Mouse (Mus musculus) stomach, postnatal 0 days (tissue): ENCODE measurements around the gene Stip1. TPM values are rescaled to one million over a fixed set of nuclear protein-coding genes. Genes with fewer than 3 reads are reported as not detected.

Experiments used
- ATAC-seq: fragments of 200-750 bp; cut with Nextera tagmentation; 2 replicates; pipeline ENCODE4 v1.8.0; 2017; ENCODE audit not compliant: low FRiP score, low TSS enrichment
- DNase-seq: peaks from one replicate; pipeline ENCODE4 v3.0.0-alpha.2; 2016; ENCODE audit warnings: low spot score
- H3K27ac ChIP-seq: fragments of 300-500 bp; sonication (generic); replicated peaks from 2 replicates; pipeline ENCODE4 v1.5.1; 2014; ENCODE audit warnings: mild to moderate bottlenecking, control low read depth
- H3K27me3 ChIP-seq: fragments of 300-500 bp; sonication (generic); 2 replicates; pipeline ENCODE4 v1.6.1; 2014; ENCODE audit warnings: low read length; ENCODE audit not compliant: control insufficient read depth, insufficient read depth
- H3K36me3 ChIP-seq: fragments of 300-500 bp; sonication (generic); 2 replicates; pipeline ENCODE4 v1.6.1; 2014; ENCODE audit warnings: low read length, mixed read lengths; ENCODE audit not compliant: control insufficient read depth, insufficient read depth
- H3K4me1 ChIP-seq: fragments of 300-500 bp; sonication (generic); replicated peaks from 2 replicates; pipeline ENCODE4 v1.6.1; 2014; ENCODE audit warnings: antibody characterized with exemption; ENCODE audit not compliant: control insufficient read depth, insufficient read depth
- H3K4me2 ChIP-seq: fragments of 300-500 bp; sonication (generic); replicated peaks from 2 replicates; pipeline ENCODE4 v1.6.1; 2014; ENCODE audit warnings: low read depth, mild to moderate bottlenecking, control low read depth, moderate library complexity
- H3K4me3 ChIP-seq: fragments of 300-500 bp; sonication (generic); 2 replicates; pipeline ENCODE4 v1.5.1; 2014; ENCODE audit warnings: low read depth, low read length, control low read depth
- H3K9ac ChIP-seq: fragments of 300-500 bp; sonication (generic); 2 replicates; pipeline ENCODE4 v1.6.1; 2014; ENCODE audit warnings: mild to moderate bottlenecking, low read length, control low read depth, mixed read lengths
- H3K9me3 ChIP-seq: fragments of 300-500 bp; sonication (generic); 2 replicates; pipeline ENCODE4 v1.6.1; 2016; ENCODE audit warnings: low read length; ENCODE audit not compliant: control insufficient read depth
- CTCF ChIP-seq: IDR thresholded peaks from 2 replicates; pipeline ENCODE4 v1.5.1; 2016; ENCODE audit warnings: antibody characterized with exemption, low read depth, mild to moderate bottlenecking, moderate library complexity
- EP300 ChIP-seq: optimal IDR thresholded peaks from 2 replicates; pipeline ENCODE3; 2016; ENCODE audit warnings: antibody characterized with exemption
- WGBS: fragments of 180-500 bp; shearing (Covaris S2); extraction: QIAGEN DNeasy Blood & Tissue Kit; methylation state at CpG from one replicate; pipeline ENCODE4 v1.1.7; 2014; 5-methylcytosine and 5-hydroxymethylcytosine counted together
- polyA plus RNA-seq: library from polyadenylated mRNA; unstranded; fragments of >200 nt; fragmentation: Nextera tagmentation; extraction: Ambion mirVana; gene quantifications from 2 replicates; pipeline ENCODE4 v1.2.1, GENCODE M21; 2015

Stip1 gene
- polyA plus RNA-seq, 1 experiment from 2014 or later, result 67.9 TPM

- Histone ChIP-seq H3K4me3 (no peak overlapping the region), H3K4me1 (peaks cover 3% of the 10 kb centered on the region; the same call in 1 of the 2 replicates), H3K27me3 (no peaks in the 10 kb centered on the region), H3K36me3 (no peaks in the 10 kb centered on the region), H3K9ac (no peak overlapping the region), H3K9me3 (no peaks in the 10 kb centered on the region), H3K27ac (no peak overlapping the region), H3K4me2 (no peak overlapping the region)
- WGBS, result 47% methylated on average over 4 of the region's 4 CpGs
- DNase-seq (no peak), ATAC-seq (no peak)
- TF ChIP-seq CTCF (no peak), EP300 (no peak)
Observed at GRCm38 (mm10) chr19:7044706-7045105, 4.9 kb upstream of the Stip1 start.

- Histone ChIP-seq H3K4me2 (no peak overlapping the region), H3K27ac (no peak overlapping the region), H3K36me3 (no peaks in the 10 kb centered on the region), H3K27me3 (no peaks in the 10 kb centered on the region), H3K4me1 (peaks cover 3% of the 10 kb centered on the region; the same call in 1 of the 2 replicates), H3K9ac (no peak overlapping the region), H3K9me3 (no peaks in the 10 kb centered on the region), H3K4me3 (no peak overlapping the region)
- WGBS, result 70% methylated on average over 4 of the region's 4 CpGs
- ATAC-seq (no peak), DNase-seq (no peak)
- no peak for TF ChIP-seq EP300
- no peak for TF ChIP-seq CTCF
Observed at GRCm38 (mm10) chr19:7044279-7044678, 4.5 kb upstream of the Stip1 start.

- Histone ChIP-seq H3K4me2 (no peak overlapping the region), H3K9ac (no peak overlapping the region), H3K9me3 (no peaks in the 10 kb centered on the region), H3K27ac (peak overlapping the region; percentile 96), H3K27me3 (no peaks in the 10 kb centered on the region), H3K4me1 (peaks cover 7% of the 10 kb centered on the region), H3K4me3 (no peak overlapping the region), H3K36me3 (no peaks in the 10 kb centered on the region)
- 79% methylated on average over 2 of the region's 2 CpGs for WGBS
- ATAC-seq, result no peak
- no peak for DNase-seq
- TF ChIP-seq CTCF (no peak), EP300 (no peak)
Observed at GRCm38 (mm10) chr19:7041171-7041570, 1.4 kb upstream of the Stip1 start.

- no peak for ATAC-seq
Observed at GRCm38 (mm10) chr19:7040637-7041130, 917 bp upstream of the Stip1 start.

GRCm38 (mm10) chr19:7039088-7039720, 563 bp downstream of the Stip1 start:
- Histone ChIP-seq H3K4me2 (peak overlapping the region; percentile 74), H3K4me3 (peak overlapping the region; percentile 89), H3K36me3 (peaks cover 2% of the 10 kb centered on the region; the same call in 1 of the 2 replicates), H3K9me3 (no peaks in the 10 kb centered on the region), H3K27me3 (no peaks in the 10 kb centered on the region), H3K9ac (peak overlapping the region; percentile 91), H3K27ac (peak overlapping the region; percentile 92), H3K4me1 (peaks cover 7% of the 10 kb centered on the region)
- TF ChIP-seq CTCF (no peak), EP300 (no peak)
- 2% methylated on average over 34 of the region's 35 CpGs for WGBS
- peak; percentile 2 for ATAC-seq
- peak; percentile 70 for DNase-seq

More at GRCm38 (mm10) chr19:7040637-7041130, 917 bp upstream of the Stip1 start:
- TF ChIP-seq CTCF, result no peak
- no peak for TF ChIP-seq EP300
- Histone ChIP-seq H3K4me2 (peak overlapping the region; percentile 72), H3K4me1 (peaks cover 7% of the 10 kb centered on the region), H3K27ac (peak overlapping the region; percentile 96), H3K4me3 (peak overlapping the region; percentile 50), H3K27me3 (no peaks in the 10 kb centered on the region), H3K9me3 (no peaks in the 10 kb centered on the region), H3K9ac (peak overlapping the region; percentile 76), H3K36me3 (no peaks in the 10 kb centered on the region)
- no peak for DNase-seq
- 20% methylated on average over 13 of the region's 13 CpGs for WGBS

- H3K36me3 ChIP-seq, result peaks cover 20% of the 10 kb centered on the region
Observed at GRCm38 (mm10) chr19:7034006-7034405, 5.8 kb downstream of the Stip1 start.

More at GRCm38 (mm10) chr19:7034006-7034405, 5.8 kb downstream of the Stip1 start:
- H3K27ac ChIP-seq, result no peak overlapping the region
- TF ChIP-seq EP300 (no peak), CTCF (no peak)
- H3K4me3 ChIP-seq, result no peak overlapping the region
- ATAC-seq, result no peak
- no peak overlapping the region for H3K9ac ChIP-seq
- H3K4me1 ChIP-seq, result peaks cover 4% of the 10 kb centered on the region; the same call in 1 of the 2 replicates
- DNase-seq, result no peak
- no peaks in the 10 kb centered on the region for H3K27me3 ChIP-seq
- WGBS, result 94% methylated on average over 5 of the region's 5 CpGs
- no peaks in the 10 kb centered on the region for H3K9me3 ChIP-seq
- H3K4me2 ChIP-seq, result no peak overlapping the region
